ENCODE assay signal across 8 mouse cellular contexts in the genomic region with DNA sequence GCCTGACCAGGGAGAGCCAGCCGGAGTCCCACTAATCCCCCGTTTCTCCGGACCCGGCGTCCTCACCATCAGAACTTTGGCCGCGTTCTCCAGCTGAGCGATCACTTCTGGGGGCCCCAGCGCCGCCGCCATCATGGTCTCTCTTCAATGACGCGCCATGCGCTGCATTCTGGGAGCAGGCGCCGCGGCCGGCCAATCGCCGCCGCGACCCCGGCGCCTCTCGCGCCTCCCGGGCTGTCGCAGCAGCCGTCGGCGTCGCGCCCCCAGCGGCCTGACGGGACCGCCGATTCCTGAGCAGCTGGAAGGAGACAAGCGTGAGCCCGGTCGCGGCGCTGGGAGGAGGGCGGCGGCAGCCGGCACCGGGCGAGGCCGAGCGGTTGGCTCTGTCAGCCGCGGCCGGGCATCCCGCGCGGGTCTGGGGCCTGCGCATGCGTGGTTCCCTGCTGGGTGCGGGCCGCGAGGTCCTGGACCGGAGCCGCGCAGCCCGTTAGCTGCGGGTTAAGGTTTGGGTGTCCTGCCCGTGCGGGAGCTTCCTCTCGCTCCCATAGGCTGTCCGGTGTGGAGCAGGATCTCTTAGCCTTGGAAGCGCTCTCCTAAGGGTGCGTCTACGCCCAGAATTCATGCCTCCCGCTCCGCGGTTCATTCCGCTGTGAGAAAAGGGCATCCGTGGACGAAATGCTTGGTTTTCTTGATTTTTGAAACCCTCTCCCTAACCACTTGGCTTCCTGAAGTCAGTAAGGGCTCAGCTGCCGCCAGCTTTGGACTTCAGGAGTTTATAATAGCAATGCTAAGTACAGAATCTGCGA. TPM values are rescaled to one million over a fixed set of nuclear protein-coding genes. Genes with fewer than 3 reads are reported as not detected.
DNase-seq lines count a peak whose midpoint lies in the region; ATAC-seq and TF ChIP-seq lines count a peak whose summit lies in the region.

A gene (minus strand): TSS at position 609 of the 806 bp plus-strand sequence.

- peak within 1 kb of the TSS; percentile 70 for H3K27ac ChIP-seq in CH12.LX (ENCODE audit: insufficient read depth, low read depth)
- peak within 1 kb of the TSS; percentile 98 for H3K27ac ChIP-seq in forebrain, embryonic 10.5 days
- peak within 1 kb of the TSS; percentile 96 for H3K27ac ChIP-seq in heart, embryonic 15.5 days
- peak within 1 kb of the TSS; percentile 97 for H3K27ac ChIP-seq in liver, embryonic 13.5 days
- peak within 1 kb of the TSS; percentile 90 for H3K27ac ChIP-seq in stomach, embryonic 14.5 days (ENCODE audit: low read length)

- peak within 1 kb of the TSS; percentile 71 to 95 (median 95) for H3K4me3 ChIP-seq in CH12.LX (replicated peaks in 1 of 3; ENCODE audit: low read depth in 2 of 3, low read length in 2 of 3, poor library complexity in 1 of 3)
- H3K4me3 ChIP-seq in forebrain, embryonic 10.5 days: peak within 1 kb of the TSS; percentile 91
- H3K4me3 ChIP-seq in heart, embryonic 15.5 days: peak within 1 kb of the TSS; percentile 90
- peak within 1 kb of the TSS; percentile 85 for H3K4me3 ChIP-seq in liver, embryonic 13.5 days (replicated peaks)
- H3K4me3 ChIP-seq in stomach, embryonic 14.5 days (ENCODE audit: low read depth, low read length): peak within 1 kb of the TSS; percentile 86

- TF ChIP-seq CTCF in CH12.LX (conservative IDR thresholded peaks at IDR 0.05 in 1 of 2, IDR thresholded peaks at IDR 0.05 in 1 of 2; ENCODE audit: low read depth in 2 of 2, low read length in 2 of 2): peak in 1 of 2 experiments; percentile 32; a peak in 1 of 4 replicates

- TF ChIP-seq RAD21 in CH12.LX (IDR thresholded peaks at IDR 0.05; ENCODE audit: low read depth, low read length): no peak

- peaks cover 50% of the 10 kb centered on the region for H3K79me2 ChIP-seq in CH12.LX (replicated peaks; ENCODE audit: control insufficient read depth, extremely low read depth, insufficient read depth, poor library complexity, severe bottlenecking)

- dilution Hi-C loops in CH12.LX (cut with MboI; ENCODE audit: extremely low pct_ligation_motif_present, extremely low pct_unique_long_range_greater_than_20kb, low sequenced_read_pairs): no loop called here

- peak within 1 kb of the TSS; percentile 84 for H3K9ac ChIP-seq in CH12.LX (ENCODE audit: insufficient read depth, low read depth)
- H3K9ac ChIP-seq in heart, embryonic 15.5 days: peak within 1 kb of the TSS; percentile 93
- H3K9ac ChIP-seq in liver, embryonic 13.5 days: peak within 1 kb of the TSS; percentile 93
- peak within 1 kb of the TSS; percentile 91 for H3K9ac ChIP-seq in stomach, embryonic 14.5 days (replicated peaks; ENCODE audit: low read depth, low read length)

- peak within 1 kb of the TSS; percentile 100 for H3K4me2 ChIP-seq in CH12.LX (ENCODE audit: insufficient read depth, low read depth, poor library complexity, severe bottlenecking)
- H3K4me2 ChIP-seq in heart, embryonic 15.5 days: peak within 1 kb of the TSS; percentile 81
- H3K4me2 ChIP-seq in liver, embryonic 13.5 days: peak within 1 kb of the TSS; percentile 85
- H3K4me2 ChIP-seq in stomach, embryonic 14.5 days (replicated peaks; ENCODE audit: low read depth, low read length): peak within 1 kb of the TSS; percentile 59

- peaks cover 2 to 29% of the 10 kb centered on the region in 2 experiments; a peak in 3 of 4 replicates for H3K4me1 ChIP-seq in CH12.LX (ENCODE audit: control insufficient read depth in 1 of 2, insufficient read depth in 2 of 2)
- peaks cover 29% of the 10 kb centered on the region for H3K4me1 ChIP-seq in forebrain, embryonic 10.5 days
- peaks cover 9% of the 10 kb centered on the region; the same call in 1 of the 2 replicates for H3K4me1 ChIP-seq in heart, embryonic 15.5 days (replicated peaks)
- H3K4me1 ChIP-seq in liver, embryonic 13.5 days (replicated peaks): peaks cover 46% of the 10 kb centered on the region
- peaks cover 6% of the 10 kb centered on the region; the same call in 1 of the 2 replicates for H3K4me1 ChIP-seq in stomach, embryonic 14.5 days (ENCODE audit: control insufficient read depth, insufficient read depth, low read length)

- under 1% methylated on average over 80 of the region's 80 CpGs for WGBS in forebrain, embryonic 10.5 days
- WGBS in heart, embryonic 15.5 days: under 1% methylated on average over 80 of the region's 80 CpGs
- WGBS in liver, embryonic 13.5 days (ENCODE audit: insufficient replicate concordance): under 1% methylated on average over 79 of the region's 80 CpGs
- under 1% methylated on average over 79 of the region's 80 CpGs for WGBS in stomach, embryonic 14.5 days

- DNase-seq in CH12.LX (ENCODE audit: extremely low read depth): peak; percentile 73
- peak; percentile 71 for DNase-seq in c-Kit-positive CD71-negative TER-119-negative erythroid progenitor cells, embryonic 14.5 days (ENCODE audit: low read depth)
- peak; percentile 84 for DNase-seq in forebrain, embryonic 10.5 days (ENCODE audit: extremely low spot score, low spot score)
- peak; percentile 82 to 90 for DNase-seq in kidney, postnatal 25 days
- DNase-seq in liver, embryonic 13.5 days: peak; percentile 81
- peak; percentile 68 to 81 for DNase-seq in natural killer cell, adult 2 months (ENCODE audit: low spot score in 2 of 2)

- H3K27me3 ChIP-seq in CH12.LX (replicated peaks): no peaks in the 10 kb centered on the region
- H3K27me3 ChIP-seq in forebrain, embryonic 10.5 days (ENCODE audit: poor library complexity, severe bottlenecking): no peaks in the 10 kb centered on the region
- no peaks in the 10 kb centered on the region for H3K27me3 ChIP-seq in heart, embryonic 15.5 days
- no peaks in the 10 kb centered on the region for H3K27me3 ChIP-seq in liver, embryonic 13.5 days
- H3K27me3 ChIP-seq in stomach, embryonic 14.5 days (ENCODE audit: control insufficient read depth, insufficient read depth, low read length): no peaks in the 10 kb centered on the region

- peak; percentile 90 for ATAC-seq in heart, embryonic 15.5 days (replicated peaks; ENCODE audit: insufficient number of reproducible peaks, insufficient read depth, low FRiP score, low read depth)
- peak; percentile 91 for ATAC-seq in liver, embryonic 13.5 days (ENCODE audit: low read depth)
- peak; percentile 93 for ATAC-seq in stomach, embryonic 14.5 days (ENCODE audit: insufficient number of reproducible peaks, insufficient read depth, low FRiP score, low read depth)

- peak; percentile 81 for TF ChIP-seq POLR2A in CH12.LX (IDR thresholded peaks at IDR 0.05; ENCODE audit: low read depth, low read length)

- H3K36me3 ChIP-seq in CH12.LX (replicated peaks in 1 of 2; ENCODE audit: control insufficient read depth in 1 of 2, insufficient read depth in 1 of 2, low read length in 1 of 2): peaks cover 5 to 14% of the 10 kb centered on the region in 2 experiments
- H3K36me3 ChIP-seq in forebrain, embryonic 10.5 days (replicated peaks): peaks cover 7% of the 10 kb centered on the region
- no peaks in the 10 kb centered on the region for H3K36me3 ChIP-seq in heart, embryonic 15.5 days
- peaks cover 9% of the 10 kb centered on the region; the same call in 1 of the 2 replicates for H3K36me3 ChIP-seq in liver, embryonic 13.5 days
- no peaks in the 10 kb centered on the region for H3K36me3 ChIP-seq in stomach, embryonic 14.5 days (ENCODE audit: control insufficient read depth, insufficient read depth, low read length)

- no peaks in the 10 kb centered on the region for H3K9me3 ChIP-seq in CH12.LX (replicated peaks; ENCODE audit: low read length)
- no peaks in the 10 kb centered on the region for H3K9me3 ChIP-seq in forebrain, embryonic 10.5 days
- no peaks in the 10 kb centered on the region for H3K9me3 ChIP-seq in heart, embryonic 15.5 days (replicated peaks)
- no peaks in the 10 kb centered on the region for H3K9me3 ChIP-seq in liver, embryonic 13.5 days (replicated peaks)
- H3K9me3 ChIP-seq in stomach, embryonic 14.5 days (ENCODE audit: control insufficient read depth, low read depth, low read length): no peaks in the 10 kb centered on the region

- TF ChIP-seq EP300 in CH12.LX (IDR thresholded peaks at IDR 0.05; ENCODE audit: low read length): no peak

- in situ Hi-C loops in CH12.LX (cut with MboI; ENCODE audit: low pct_ligation_motif_present, low pct_unique_long_range_greater_than_20kb, low sequenced_read_pairs): no loop called here

TF ChIP-seq in CH12.LX, 34 proteins besides CTCF, POLR2A, EP300 and RAD21 (continues in another document):
- TF ChIP-seq ZKSCAN1 (IDR thresholded peaks at IDR 0.05; ENCODE audit: borderline replicate concordance, low read depth, low read length) (no peak), MAFK (IDR thresholded peaks at IDR 0.05; ENCODE audit: insufficient replicate concordance, low read length) (no peak), IRF4 (IDR thresholded peaks at IDR 0.05; ENCODE audit: low read depth, low read length) (0 out of 2 replicates have a peak, but pooled peaks have one; percentile 2), E2F4 (IDR thresholded peaks at IDR 0.05; ENCODE audit: insufficient replicate concordance, low read depth, low read length) (no peak), TBP (conservative IDR thresholded peaks at IDR 0.05; ENCODE audit: low read depth, low read length) (0 out of 2 replicates have a peak, but pooled peaks have one; percentile 46), MYC (IDR thresholded peaks at IDR 0.05; ENCODE audit: low read depth, low read length) (no peak), USF2 (conservative IDR thresholded peaks at IDR 0.05; ENCODE audit: low read depth, low read length) (no peak), MAX (IDR thresholded peaks at IDR 0.05; ENCODE audit: low read length) (peak; percentile 9; the same call in 1 of the 2 replicates), JUN (IDR thresholded peaks at IDR 0.05; ENCODE audit: insufficient read depth, low read depth, low read length) (no peak), MEF2A (IDR thresholded peaks at IDR 0.05; ENCODE audit: borderline replicate concordance, low read depth, low read length) (peak; percentile 37; the same call in 1 of the 2 replicates), TCF12 (IDR thresholded peaks at IDR 0.05; ENCODE audit: low read depth, low read length) (peak; percentile 91), ZC3H11A (IDR thresholded peaks at IDR 0.05; ENCODE audit: low read depth, low read length) (no peak), ETS1 (conservative IDR thresholded peaks at IDR 0.05; ENCODE audit: low read depth, low read length) (no peak), SIN3A (IDR thresholded peaks at IDR 0.05; ENCODE audit: low read length) (peak; percentile 81), KAT2A (IDR thresholded peaks at IDR 0.05; ENCODE audit: insufficient replicate concordance, low read length) (peak; percentile 78; the same call in 1 of the 2 replicates), PAX5 (IDR thresholded peaks at IDR 0.05; ENCODE audit: low read length) (no peak)

RNA-seq across cellular contexts. Expression of the gene that starts here (rescaled TPM):
- total RNA-seq in CH12.LX (2012; rRNA removed): 30.2 and 41.0 TPM in 2 replicates
- total RNA-seq in CH12.LX (2014; rRNA removed): 47.3 and 57.8 TPM in 2 replicates
- 36.3 and 43.0 TPM in 2 replicates for polyA plus RNA-seq in CH12.LX (2012; ENCODE audit: insufficient read length, low read depth)
- 29.3 and 30.4 TPM in 2 replicates for polyA plus RNA-seq in forebrain, embryonic 10.5 days (2016; fragmentation: Nextera tagmentation; extraction: Ambion mirVana)
- polyA plus RNA-seq in heart, embryonic 15.5 days (2015; fragmentation: Nextera tagmentation; extraction: Ambion mirVana): 11.1 and 12.6 TPM in 2 replicates
- polyA plus RNA-seq in liver, embryonic 13.5 days (2015; fragmentation: Nextera tagmentation; extraction: Ambion mirVana): 17.5 and 19.3 TPM in 2 replicates
- polyA plus RNA-seq in stomach, embryonic 14.5 days (2014; fragmentation: Nextera tagmentation; extraction: Ambion mirVana): 36.1 and 36.2 TPM in 2 replicates

Comparison
In these comparisons a context has a peak if more than half of its experiments do, and no peak if none do; other contexts are left out.
1. Peak in every context shown above with its lines: DNase-seq, ATAC-seq, H3K4me3 ChIP-seq and H3K27ac ChIP-seq.